Mouse (Mus musculus) ES-E14 (cell line): ENCODE results near the gene Fam173b. TPM values are rescaled to one million over a fixed set of nuclear protein-coding genes. Genes with fewer than 3 reads are reported as not detected.

Experiments
- DNase-seq: peaks from one replicate; pipeline ENCODE4 v3.0.0-alpha.2; 2013; ENCODE audit warnings: low read depth, low spot score
- H3K27ac ChIP-seq: 2 replicates; pipeline ENCODE4 v1.5.1; 2012; ENCODE audit warnings: low read depth, mild to moderate bottlenecking, low read length, moderate library complexity, mixed read lengths; ENCODE audit not compliant: poor library complexity, insufficient read depth, severe bottlenecking
- H3K36me3 ChIP-seq: 2 replicates; pipeline ENCODE4 v1.6.1; 2012; ENCODE audit warnings: mild to moderate bottlenecking, low read length, moderate library complexity, mixed read lengths; ENCODE audit not compliant: control insufficient read depth, poor library complexity, insufficient read depth, severe bottlenecking
- H3K4me1 ChIP-seq, 2 experiments: fragments of 150-350 bp in 1 of 2; sonication (generic) in 1 of 2; 2 replicates each; pipeline ENCODE4 v1.6.1; 2012; ENCODE audit warnings: low read length in 2 of 2, mild to moderate bottlenecking in 1 of 2, mixed read lengths in 1 of 2; ENCODE audit not compliant: control insufficient read depth in 2 of 2, insufficient read depth in 2 of 2, poor library complexity in 1 of 2
- H3K4me3 ChIP-seq, 2 experiments: fragments of 150-350 bp in 1 of 2; sonication (generic) in 1 of 2; 2 replicates each; pipeline ENCODE4 v1.5.1; 2012; ENCODE audit warnings: low read length in 2 of 2, low read depth in 1 of 2, mild to moderate bottlenecking in 1 of 2, mixed read lengths in 1 of 2; ENCODE audit not compliant: insufficient read depth in 1 of 2, poor library complexity in 1 of 2, severe bottlenecking in 1 of 2
- H3K9ac ChIP-seq: 2 replicates; pipeline ENCODE4 v1.6.1; 2012; ENCODE audit warnings: low read depth, mild to moderate bottlenecking, low read length, mixed read lengths; ENCODE audit not compliant: poor library complexity, insufficient read depth, severe bottlenecking
- H3K9me3 ChIP-seq: fragments of 150-350 bp; sonication (generic); 2 replicates; pipeline ENCODE4 v1.6.1; 2012; ENCODE audit warnings: low read depth, mild to moderate bottlenecking, low read length; ENCODE audit not compliant: control insufficient read depth, insufficient read depth
- CHD2 ChIP-seq: IDR thresholded peaks from 2 replicates; pipeline ENCODE4 v1.6.1; 2014; ENCODE audit warnings: mild to moderate bottlenecking, low read depth, low read length, inconsistent platforms
- HCFC1 ChIP-seq: IDR thresholded peaks from 2 replicates; pipeline ENCODE4 v1.6.1; 2012; ENCODE audit warnings: low read length, inconsistent platforms, borderline replicate concordance; ENCODE audit not compliant: insufficient read depth
- MAFK ChIP-seq: IDR thresholded peaks from 2 replicates; pipeline ENCODE4 v1.6.1; 2014; ENCODE audit warnings: mild to moderate bottlenecking, low read depth, low read length, inconsistent platforms; ENCODE audit not compliant: insufficient read depth
- ZC3H11A ChIP-seq: IDR thresholded peaks from 2 replicates; pipeline ENCODE4 v1.6.1; 2012; ENCODE audit warnings: low read depth, mild to moderate bottlenecking, inconsistent platforms, low read length, borderline replicate concordance
- ZNF384 ChIP-seq: IDR thresholded peaks from 2 replicates; pipeline ENCODE4 v1.6.1; 2012; ENCODE audit warnings: low read depth, low read length, inconsistent platforms
- in situ Hi-C, 2 experiments: fragments of 600-800 bp; cut with MboI; formaldehyde crosslinking; loops; one replicate each; pipeline ENCODE4 v1.15.1; 2025; ENCODE audit warnings: low sequenced_read_pairs in 2 of 2, inconsistent platforms in 1 of 2; ENCODE audit not compliant: unreplicated experiment in 2 of 2
- total RNA-seq: library from RNA; depleted of rRNA; stranded (reverse); fragments of 300-350 nt; gene quantifications from 2 replicates; pipeline ENCODE4 v1.2.3, GENCODE M21; 2012

The Fam173b gene
- total RNA-seq, 1 experiment, result 13.1 TPM

GRCm38 (mm10) chr15:31583304-31584085, 18.2 kb upstream of the Fam173b start:
- Histone ChIP-seq H3K27ac (no peak overlapping the region), H3K36me3 (no peaks in the 10 kb centered on the region), H3K4me1 (peaks cover 0 to 3% of the 10 kb centered on the region in 2 experiments; a peak in 2 of 4 replicates), H3K9ac (no peak overlapping the region), H3K4me3 (no peak overlapping the region), H3K9me3 (no peaks in the 10 kb centered on the region)
- TF ChIP-seq HCFC1 (no peak), MAFK (no peak)
- in situ Hi-C loops, result loop anchor here in 1 of 2 experiments (25.0 kb wide), 1 partner anchor 271 kb away; no protein-coding TSS in a partner anchor
- no peak for DNase-seq

- TF ChIP-seq ZNF384, result no peak
- no peak for TF ChIP-seq ZC3H11A
- no peak for TF ChIP-seq MAFK
- TF ChIP-seq CHD2, result no peak
- no peak for TF ChIP-seq HCFC1
- Histone ChIP-seq H3K9me3 (no peaks in the 10 kb centered on the region), H3K27ac (no peak overlapping the region), H3K4me3 (no peak overlapping the region), H3K4me1 (peaks cover 0 to 3% of the 10 kb centered on the region in 2 experiments; a peak in 2 of 4 replicates), H3K36me3 (peaks cover 8% of the 10 kb centered on the region), H3K9ac (no peak overlapping the region)
- in situ Hi-C loops, result loop anchor here in 1 of 2 experiments (25.0 kb wide), 1 partner anchor 273 kb away; no protein-coding TSS in a partner anchor
- no peak for DNase-seq
Measured at GRCm38 (mm10) chr15:31585238-31585637, 16.4 kb upstream of the Fam173b start.

- no peaks in the 10 kb centered on the region for H3K9me3 ChIP-seq
- H3K36me3 ChIP-seq, result peaks cover 16% of the 10 kb centered on the region
- peaks cover 0 to 3% of the 10 kb centered on the region in 2 experiments; a peak in 2 of 4 replicates for H3K4me1 ChIP-seq
- no peak for TF ChIP-seq ZC3H11A
- no peak for TF ChIP-seq MAFK
- TF ChIP-seq CHD2, result no peak
- no peak for TF ChIP-seq HCFC1
- TF ChIP-seq ZNF384, result no peak
- in situ Hi-C loops, result loop anchor here in 1 of 2 experiments (25.0 kb wide), 1 partner anchor 274 kb away; no protein-coding TSS in a partner anchor
- no peak overlapping the region for H3K27ac ChIP-seq
- no peak overlapping the region for H3K9ac ChIP-seq
- H3K4me3 ChIP-seq, result no peak overlapping the region
- no peak for DNase-seq
Measured at GRCm38 (mm10) chr15:31586088-31586487, 15.6 kb upstream of the Fam173b start.

GRCm38 (mm10) chr15:31586519-31586918, 15.1 kb upstream of the Fam173b start:
- Histone ChIP-seq H3K4me1 (peaks cover 0 to 3% of the 10 kb centered on the region in 2 experiments; a peak in 2 of 4 replicates), H3K9me3 (no peaks in the 10 kb centered on the region), H3K4me3 (no peak overlapping the region), H3K36me3 (peaks cover 18% of the 10 kb centered on the region), H3K27ac (no peak overlapping the region), H3K9ac (no peak overlapping the region)
- in situ Hi-C loops, result loop anchor here in 1 of 2 experiments (25.0 kb wide), 1 partner anchor 274 kb away; no protein-coding TSS in a partner anchor
- peak; percentile 83 for DNase-seq
- no peak for TF ChIP-seq CHD2
- TF ChIP-seq MAFK, result no peak
- TF ChIP-seq ZC3H11A, result peak; percentile 88
- TF ChIP-seq HCFC1, result no peak
- peak; percentile 20; the same call in 1 of the 2 replicates for TF ChIP-seq ZNF384
